19 mouse cellular contexts compared by ENCODE assay signal in the genomic region with DNA sequence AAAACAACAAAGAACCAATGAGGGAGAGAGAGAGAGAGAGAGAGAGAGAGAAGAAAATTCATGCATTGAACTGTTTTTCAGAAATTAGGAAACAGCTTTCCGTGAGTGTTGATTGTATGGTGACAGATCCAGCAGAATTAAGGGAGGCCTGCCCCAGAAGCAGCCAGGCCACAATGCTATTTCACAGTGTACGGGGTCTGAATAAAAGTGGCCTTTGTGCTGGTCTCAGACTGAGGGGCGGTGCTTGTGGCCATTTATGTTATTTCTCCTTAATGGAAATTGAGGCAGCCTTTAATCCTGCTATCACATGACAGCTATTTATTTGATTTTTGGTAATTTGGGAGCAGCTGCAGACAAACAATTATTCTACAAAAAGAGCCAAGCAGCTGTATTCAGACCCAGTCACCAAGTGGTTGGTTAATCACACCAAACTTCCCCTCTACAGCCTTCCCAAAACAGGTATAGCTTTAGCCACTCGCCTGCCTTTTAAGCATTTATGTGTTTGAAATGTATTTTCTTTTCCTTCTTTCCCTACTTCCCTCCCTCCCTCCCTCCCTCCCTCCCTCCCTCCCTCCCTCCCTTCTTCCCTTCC. TPM values are rescaled to one million over a fixed set of nuclear protein-coding genes. Genes with fewer than 3 reads are reported as not detected.
DNase-seq lines count a peak whose midpoint lies in the region; ATAC-seq and TF ChIP-seq lines count a peak whose summit lies in the region.
"Had no signal": no experiment of that assay in that cellular context is flagged by ENCODE, and none has a peak within 500 bp of the region (broad histone marks: within the 10 kb centered on the region; RNA-seq: fewer than 3 reads in every experiment).

No protein-coding gene starts in this region.

- WGBS in heart, embryonic 10.5 days = 85% methylated on average over 4 of the region's 4 CpGs
- WGBS in neural tube, embryonic 11.5 days = 62% methylated on average over 4 of the region's 4 CpGs
- 24% methylated on average over 4 of the region's 4 CpGs for WGBS in forebrain, postnatal 0 days
- 86% methylated on average over 4 of the region's 4 CpGs for WGBS in kidney, embryonic 16.5 days

- intact Hi-C loops in heart, postnatal 36 days (cut with DNase I) = no loop called here

- H3K4me2 ChIP-seq in neural tube, embryonic 11.5 days (ENCODE audit: low read depth) = no peak overlapping the region
- H3K4me2 ChIP-seq in forebrain, postnatal 0 days (ENCODE audit: low read depth) = no peak overlapping the region
- no peak overlapping the region for H3K4me2 ChIP-seq in kidney, embryonic 16.5 days (replicated peaks; ENCODE audit: low read depth, low read length)
- H3K4me2 ChIP-seq: embryonic facial prominence, embryonic 15.5 days; stomach, embryonic 15.5 days had no signal

- no peaks in the 10 kb centered on the region for H3K9me3 ChIP-seq in heart, embryonic 10.5 days
- H3K9me3 ChIP-seq in neural tube, embryonic 11.5 days (ENCODE audit: control insufficient read depth, low read length) = no peaks in the 10 kb centered on the region
- no peaks in the 10 kb centered on the region for H3K9me3 ChIP-seq in forebrain, postnatal 0 days (ENCODE audit: low read length)
- no peaks in the 10 kb centered on the region for H3K9me3 ChIP-seq in kidney, embryonic 16.5 days (ENCODE audit: low read length)
- H3K9me3 ChIP-seq: embryonic facial prominence, embryonic 15.5 days; stomach, embryonic 15.5 days had no signal

- no peak for ATAC-seq in neural tube, embryonic 11.5 days (ENCODE audit: insufficient read depth, low FRiP score, low TSS enrichment)
- ATAC-seq in forebrain, postnatal 0 days = peak; percentile 80
- no peak for ATAC-seq in erythroblast, adult 5-6 weeks (replicated peaks; ENCODE audit: low FRiP score, poor library complexity, severe bottlenecking)
- no peak for ATAC-seq in kidney, embryonic 16.5 days (ENCODE audit: low FRiP score, low TSS enrichment)

- H3K4me1 ChIP-seq in heart, embryonic 10.5 days = peaks cover 36% of the 10 kb centered on the region
- H3K4me1 ChIP-seq in neural tube, embryonic 11.5 days (ENCODE audit: control insufficient read depth, insufficient read depth, low read length) = no peaks in the 10 kb centered on the region
- H3K4me1 ChIP-seq in forebrain, postnatal 0 days (ENCODE audit: insufficient read depth) = no peaks in the 10 kb centered on the region
- H3K4me1 ChIP-seq in kidney, embryonic 16.5 days (ENCODE audit: insufficient read depth, low read length) = no peaks in the 10 kb centered on the region
- H3K4me1 ChIP-seq: embryonic facial prominence, embryonic 15.5 days had no signal

- no peak for DNase-seq in heart, embryonic 10.5 days (ENCODE audit: low spot score)
- DNase-seq in heart, postnatal 36 days = no peak
- DNase-seq in neural tube, embryonic 11.5 days (ENCODE audit: low spot score) = peak; percentile 28
- DNase-seq in neural tube, embryonic 10.5 days (ENCODE audit: extremely low spot score, low spot score) = no peak
- no peak for DNase-seq in forebrain, postnatal 0 days
- no peak for DNase-seq in thymus, postnatal 0 days (ENCODE audit: low spot score)
- DNase-seq: adrenal gland, adult 2 months; cerebellum, adult 9-11 months; heart, adult 18-20 months; heart, postnatal 14 days; kidney, adult 18-20 months; kidney, postnatal 4 days; liver; lung, adult 2 months had no signal

- no peak for TF ChIP-seq CTCF in forebrain, postnatal 0 days (IDR thresholded peaks at IDR 0.05; ENCODE audit: low read depth)

- no peaks in the 10 kb centered on the region for H3K36me3 ChIP-seq in heart, embryonic 10.5 days
- no peaks in the 10 kb centered on the region for H3K36me3 ChIP-seq in neural tube, embryonic 11.5 days (ENCODE audit: control insufficient read depth, insufficient read depth, low read length)
- no peaks in the 10 kb centered on the region for H3K36me3 ChIP-seq in forebrain, postnatal 0 days (ENCODE audit: insufficient read depth)
- H3K36me3 ChIP-seq in kidney, embryonic 16.5 days (ENCODE audit: insufficient read depth, low read length) = no peaks in the 10 kb centered on the region
- H3K36me3 ChIP-seq: embryonic facial prominence, embryonic 15.5 days; stomach, embryonic 15.5 days had no signal

- peak overlapping the region; percentile 47; the same call in 1 of the 2 replicates for H3K27ac ChIP-seq in heart, embryonic 10.5 days
- H3K27ac ChIP-seq in neural tube, embryonic 11.5 days (ENCODE audit: low read depth, low read length) = no peak overlapping the region
- peak overlapping the region; percentile 35; the same call in 1 of the 2 replicates for H3K27ac ChIP-seq in forebrain, postnatal 0 days (ENCODE audit: low read depth, low read length)
- no peak overlapping the region for H3K27ac ChIP-seq in kidney, embryonic 16.5 days (ENCODE audit: low read length)
- H3K27ac ChIP-seq: embryonic facial prominence, embryonic 15.5 days; stomach, embryonic 15.5 days had no signal

- no peak overlapping the region for H3K9ac ChIP-seq in neural tube, embryonic 11.5 days (ENCODE audit: low read length)
- no peak overlapping the region for H3K9ac ChIP-seq in forebrain, postnatal 0 days
- no peak overlapping the region for H3K9ac ChIP-seq in kidney, embryonic 16.5 days (replicated peaks; ENCODE audit: low read length)
- H3K9ac ChIP-seq: embryonic facial prominence, embryonic 15.5 days; stomach, embryonic 15.5 days had no signal

- no peaks in the 10 kb centered on the region for H3K27me3 ChIP-seq in heart, embryonic 10.5 days (ENCODE audit: insufficient read depth, poor library complexity, severe bottlenecking)
- no peaks in the 10 kb centered on the region for H3K27me3 ChIP-seq in neural tube, embryonic 11.5 days (ENCODE audit: control insufficient read depth, insufficient read depth, low read length)
- no peaks in the 10 kb centered on the region for H3K27me3 ChIP-seq in forebrain, postnatal 0 days (ENCODE audit: insufficient read depth, low read length)
- no peaks in the 10 kb centered on the region for H3K27me3 ChIP-seq in kidney, embryonic 16.5 days (ENCODE audit: insufficient read depth, low read length)
- H3K27me3 ChIP-seq: embryonic facial prominence, embryonic 15.5 days; stomach, embryonic 15.5 days had no signal

- no peak overlapping the region for H3K4me3 ChIP-seq in heart, embryonic 10.5 days
- H3K4me3 ChIP-seq in neural tube, embryonic 11.5 days (ENCODE audit: low read depth, low read length) = no peak overlapping the region
- H3K4me3 ChIP-seq in forebrain, postnatal 0 days (ENCODE audit: low read depth, low read length) = no peak overlapping the region
- H3K4me3 ChIP-seq in kidney, embryonic 16.5 days (ENCODE audit: low read length) = no peak overlapping the region
- H3K4me3 ChIP-seq: embryonic facial prominence, embryonic 15.5 days; myocyte; stomach, embryonic 15.5 days had no signal

RNA-seq across cellular contexts. Expression of gene Nrf1, which starts 31.2 kb away (rescaled TPM):
- 52.5 and 61.7 TPM in 2 replicates for polyA plus RNA-seq in heart, embryonic 10.5 days (2016; fragmentation: Nextera tagmentation; extraction: Ambion mirVana)
- total RNA-seq in heart, postnatal 36 days (2021) = 10 to 100 TPM; 11.8 to 13.9 TPM
- 74.3 and 77.7 TPM in 2 replicates for polyA plus RNA-seq in neural tube, embryonic 11.5 days (2014; fragmentation: Nextera tagmentation; extraction: Ambion mirVana)
- 39.4 and 53.6 TPM in 2 replicates for total RNA-seq in forebrain, postnatal 0 days (2014; rRNA removed)
- polyA plus RNA-seq in forebrain, postnatal 0 days (2015; fragmentation: Nextera tagmentation; extraction: Ambion mirVana) = 20.8 and 23.8 TPM in 2 replicates
- total RNA-seq in erythroblast, adult 5-6 weeks (2015; ENCODE audit: low replicate concordance) = 23.4 and 29.4 TPM in 2 replicates
- 52.6 and 58.6 TPM in 2 replicates for total RNA-seq in erythroblast, adult 5-6 weeks (2017; ENCODE audit: low replicate concordance)
- 64.4 and 68.2 TPM in 2 replicates for polyA plus RNA-seq in kidney, embryonic 16.5 days (2015; fragmentation: Nextera tagmentation; extraction: Ambion mirVana)
- 64.3 and 66.3 TPM in 2 replicates for polyA plus RNA-seq in thymus, postnatal 0 days (2015; fragmentation: Nextera tagmentation; extraction: Ambion mirVana)

Comparison
In these comparisons a context has a peak if more than half of its experiments do, and no peak if none do; other contexts are left out.
1. H3K27ac ChIP-seq: peak in heart, embryonic 10.5 days (single experiment) and forebrain, postnatal 0 days (single experiment); none in neural tube, embryonic 11.5 days (single experiment) and kidney, embryonic 16.5 days (single experiment).